Mouse (Mus musculus) G1E (cell line): ENCODE results near the gene Krba1. TPM values are rescaled to one million over a fixed set of nuclear protein-coding genes. Genes with fewer than 3 reads are reported as not detected.

Source experiments
- ATAC-seq: 2 replicates; pipeline ENCODE4 v1.8.0; 2016; ENCODE audit warnings: mild to moderate bottlenecking; ENCODE audit not compliant: insufficient number of reproducible peaks, poor library complexity, low FRiP score, severe bottlenecking; ENCODE audit errors: extremely low read depth
- DNase-seq: peaks from one replicate; pipeline ENCODE4 v3.0.0; 2012; ENCODE audit warnings: low spot score
- H3K27me3 ChIP-seq: 2 replicates; pipeline ENCODE4 v1.6.1; 2012; ENCODE audit warnings: mild to moderate bottlenecking, low read length, inconsistent platforms; ENCODE audit not compliant: insufficient read depth
- H3K36me3 ChIP-seq: replicated peaks from 2 replicates; pipeline ENCODE3; 2012; ENCODE audit warnings: mild to moderate bottlenecking, inconsistent platforms
- H3K4me1 ChIP-seq: 2 replicates; pipeline ENCODE4 v1.6.1; 2012; ENCODE audit warnings: low read depth, low read length, inconsistent platforms, mixed read lengths; ENCODE audit not compliant: insufficient read depth
- H3K4me3 ChIP-seq: 2 replicates; pipeline ENCODE4 v1.5.1; 2012; ENCODE audit warnings: low read depth, mild to moderate bottlenecking, inconsistent platforms, low read length, moderate library complexity, mixed read lengths
- H3K9me3 ChIP-seq: replicated peaks from 2 replicates; pipeline ENCODE4 v1.6.1; 2012; ENCODE audit warnings: inconsistent platforms
- CTCF ChIP-seq: IDR thresholded peaks from 2 replicates; pipeline ENCODE4 v1.5.1; 2012; ENCODE audit warnings: low read depth, low read length, inconsistent platforms, mixed read lengths
- GATA1 ChIP-seq: IDR thresholded peaks from 2 replicates; pipeline ENCODE4 v1.6.1; 2012; ENCODE audit warnings: borderline replicate concordance, low read length, inconsistent platforms, mixed read lengths
- GATA2 ChIP-seq: IDR thresholded peaks from 2 replicates; pipeline ENCODE4 v1.6.1; 2012; ENCODE audit warnings: low read depth, low read length, inconsistent platforms, borderline replicate concordance
- POLR2AphosphoS5 ChIP-seq: IDR thresholded peaks from 2 replicates; pipeline ENCODE4 v1.6.1; 2012; ENCODE audit warnings: low read depth, low read length, inconsistent platforms; ENCODE audit not compliant: insufficient replicate concordance
- TAL1 ChIP-seq: conservative IDR thresholded peaks from 2 replicates; pipeline ENCODE4 v1.6.1; 2012; ENCODE audit warnings: low read depth, low read length, inconsistent platforms, mixed read lengths
- polyA plus RNA-seq: library from polyadenylated mRNA; stranded (reverse); fragments of >175 nt; gene quantifications from 2 replicates; pipeline ENCODE4 v1.2.3, GENCODE M21; 2012
- total RNA-seq, 2 experiments: library from RNA; stranded (forward) in 1 of 2; stranded (reverse) in 1 of 2; fragments of 200-1000 nt in 1 of 2; fragments of >200 nt in 1 of 2; fragmentation: Nextera tagmentation in 1 of 2; gene quantifications; 2 replicates each; pipeline ENCODE4 v1.2.3; 2014 to 2017

Gene Krba1
- total and polyA plus RNA-seq, 3 experiments, result 0.33 TPM; not detected in 2

GRCm38 (mm10) chr6:48416486-48416885, 21.1 kb downstream of the Krba1 start:
- Histone ChIP-seq H3K27me3 (no peaks in the 10 kb centered on the region; the same call in 1 of the 2 replicates), H3K4me3 (no peak overlapping the region), H3K9me3 (no peaks in the 10 kb centered on the region), H3K4me1 (no peaks in the 10 kb centered on the region), H3K36me3 (no peaks in the 10 kb centered on the region)
- DNase-seq (no peak), ATAC-seq (no peak)
- no peak for TF ChIP-seq GATA2
- TF ChIP-seq CTCF, result no peak
- no peak for TF ChIP-seq GATA1
- TF ChIP-seq POLR2AphosphoS5, result no peak
- no peak for TF ChIP-seq TAL1

GRCm38 (mm10) chr6:48420647-48421046, 25.3 kb downstream of the Krba1 start:
- H3K9me3 ChIP-seq, result no peaks in the 10 kb centered on the region
- no peaks in the 10 kb centered on the region for H3K4me1 ChIP-seq
- no peaks in the 10 kb centered on the region; the same call in 1 of the 2 replicates for H3K27me3 ChIP-seq
- ATAC-seq, result no peak
- H3K4me3 ChIP-seq, result no peak overlapping the region
- no peaks in the 10 kb centered on the region for H3K36me3 ChIP-seq
- no peak for TF ChIP-seq CTCF
- no peak for TF ChIP-seq GATA1
- no peak for TF ChIP-seq TAL1
- TF ChIP-seq GATA2, result no peak
- no peak for TF ChIP-seq POLR2AphosphoS5
- no peak for DNase-seq

- no peaks in the 10 kb centered on the region for H3K9me3 ChIP-seq
- TF ChIP-seq CTCF (no peak), TAL1 (no peak), GATA2 (no peak), GATA1 (no peak), POLR2AphosphoS5 (no peak)
- DNase-seq, result no peak
- no peak overlapping the region for H3K4me3 ChIP-seq
- H3K27me3 ChIP-seq, result peaks cover 4% of the 10 kb centered on the region; the same call in 1 of the 2 replicates
- no peaks in the 10 kb centered on the region for H3K4me1 ChIP-seq
- no peaks in the 10 kb centered on the region for H3K36me3 ChIP-seq
- no peak for ATAC-seq
These were observed 27.9 kb downstream of the Krba1 start for GRCm38 (mm10) chr6:48423336-48423735.

GRCm38 (mm10) chr6:48424074-48424473, 28.7 kb downstream of the Krba1 start:
- DNase-seq (no peak), ATAC-seq (no peak)
- Histone ChIP-seq H3K36me3 (no peaks in the 10 kb centered on the region), H3K4me1 (no peaks in the 10 kb centered on the region), H3K27me3 (peaks cover 4% of the 10 kb centered on the region; the same call in 1 of the 2 replicates), H3K9me3 (no peaks in the 10 kb centered on the region), H3K4me3 (no peak overlapping the region)
- TF ChIP-seq CTCF (no peak), POLR2AphosphoS5 (no peak), GATA2 (no peak), TAL1 (no peak), GATA1 (no peak)

- no peak for DNase-seq
- Histone ChIP-seq H3K4me3 (no peak overlapping the region), H3K4me1 (no peaks in the 10 kb centered on the region), H3K36me3 (no peaks in the 10 kb centered on the region), H3K27me3 (0 out of 2 replicates have a peak, but pooled peaks cover 4% of the 10 kb centered on the region), H3K9me3 (no peaks in the 10 kb centered on the region)
- TF ChIP-seq GATA1 (no peak), POLR2AphosphoS5 (no peak), TAL1 (no peak), GATA2 (no peak), CTCF (no peak)
- no peak for ATAC-seq
These were observed 31.6 kb downstream of the Krba1 start for GRCm38 (mm10) chr6:48426956-48427355.

GRCm38 (mm10) chr6:48428769-48429557, 33.6 kb downstream of the Krba1 start:
- Histone ChIP-seq H3K4me1 (no peaks in the 10 kb centered on the region), H3K36me3 (no peaks in the 10 kb centered on the region), H3K4me3 (no peak overlapping the region), H3K27me3 (0 out of 2 replicates have a peak, but pooled peaks cover 4% of the 10 kb centered on the region), H3K9me3 (no peaks in the 10 kb centered on the region)
- ATAC-seq (no peak), DNase-seq (no peak)
- TF ChIP-seq TAL1 (no peak), GATA2 (no peak), CTCF (no peak), GATA1 (no peak), POLR2AphosphoS5 (no peak)
